ENCODE assay signal across 1 mouse cellular context in the genomic region with DNA sequence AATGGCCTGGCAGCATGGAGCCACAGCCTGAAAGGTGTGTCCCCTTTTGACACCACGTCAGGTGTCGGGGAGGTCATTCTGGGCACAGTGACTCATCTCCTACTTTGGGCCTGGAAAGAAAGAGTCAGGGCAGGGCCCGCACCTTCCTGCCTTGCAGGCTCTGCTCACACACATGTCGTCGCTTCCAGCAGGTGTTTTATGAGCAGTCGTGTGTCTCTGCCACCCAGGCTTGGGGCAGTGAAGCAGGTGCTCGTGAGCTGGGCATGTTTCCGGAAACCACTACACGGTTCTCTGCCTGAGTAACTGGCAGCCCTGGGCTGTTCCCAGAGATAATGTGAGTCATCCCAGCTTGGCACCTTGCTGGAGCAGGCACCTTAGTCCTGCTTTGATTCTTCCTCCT.
TF ChIP-seq lines count a peak whose summit lies in the region.

No protein-coding gene starts in this region.

TF ChIP-seq in C2C12, 6 proteins besides CTCF, POLR2A, EP300 and RAD21:
- TF ChIP-seq MAX (IDR thresholded peaks at IDR 0.05) (no peak), MYOD1 (IDR thresholded peaks at IDR 0.05; ENCODE audit: control insufficient read depth, insufficient read length, low read depth) (peak; percentile 10)
